Mouse (Mus musculus) lung, adult 18-20 months (tissue): Measurements from ENCODE around the gene Etl4.

Experiments
- DNase-seq, 2 experiments: peaks; one replicate each; pipeline ENCODE4 v3.0.0; 2022; ENCODE audit warnings: mixed read lengths in 2 of 2

Gene Etl4

GRCm38 (mm10) chr2:20774462-20774861 lies 864.9 kb downstream of the Etl4 start:
- DNase-seq = no peak

GRCm38 (mm10) chr2:20776171-20776704 lies 866.7 kb downstream of the Etl4 start:
- DNase-seq = no peak

DNA sequence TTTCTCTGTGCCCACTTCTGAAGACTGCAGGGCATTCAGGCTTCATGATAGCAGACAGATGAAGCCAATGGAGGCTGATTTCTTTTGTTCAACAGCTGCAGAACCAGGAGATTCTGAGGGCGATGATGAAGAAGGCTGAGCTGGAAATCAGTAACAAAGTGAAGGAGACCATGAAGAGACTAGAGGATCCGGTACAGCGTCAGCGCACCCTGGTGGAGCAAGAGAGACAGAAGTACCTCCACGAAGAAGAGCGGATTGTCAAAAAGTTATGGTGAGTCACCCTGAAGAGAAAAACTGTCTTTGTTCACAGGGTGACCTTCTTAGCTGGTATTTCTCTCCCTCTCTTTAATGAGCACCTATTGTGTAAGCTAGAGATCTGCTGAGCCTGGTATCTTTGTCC lies 868.4 kb downstream of the Etl4 start:
- DNase-seq = peak in 1 of 2 experiments; percentile 2

GRCm38 (mm10) chr2:20779484-20780381 lies 870.2 kb downstream of the Etl4 start:
- DNase-seq = peak in 1 of 2 experiments; percentile 46

DNA sequence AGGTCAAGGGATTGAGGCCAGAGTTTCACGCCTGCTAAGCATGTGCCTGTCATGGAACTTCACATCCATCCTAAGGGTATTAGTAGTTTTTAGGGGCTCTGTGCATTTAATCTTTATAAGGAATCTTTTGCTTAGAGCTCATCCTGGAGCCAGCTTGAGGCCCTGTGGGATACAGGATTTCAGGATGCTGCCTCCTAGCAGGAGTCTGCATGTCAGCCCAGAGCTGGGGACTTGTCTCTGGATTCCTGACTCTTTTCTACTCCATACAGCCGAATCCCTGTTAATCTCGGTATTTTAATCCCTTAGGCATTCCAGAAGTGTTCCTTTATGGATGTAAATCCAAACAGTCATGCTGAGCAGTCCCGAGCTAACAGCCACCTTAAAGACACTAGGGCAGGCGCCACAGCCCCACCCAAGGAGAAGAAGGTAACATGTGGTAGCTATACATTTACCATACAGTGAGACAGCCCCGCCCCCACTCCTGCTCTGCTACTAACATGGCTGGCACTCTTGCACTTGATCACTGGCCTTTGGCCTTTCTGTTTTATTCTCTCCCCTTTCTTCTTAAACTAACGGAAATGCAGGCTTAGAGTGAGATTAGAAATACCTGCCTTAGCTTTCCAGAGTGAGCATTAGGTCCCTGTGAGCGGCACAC lies 891.8 kb downstream of the Etl4 start:
- DNase-seq = no peak

DNA sequence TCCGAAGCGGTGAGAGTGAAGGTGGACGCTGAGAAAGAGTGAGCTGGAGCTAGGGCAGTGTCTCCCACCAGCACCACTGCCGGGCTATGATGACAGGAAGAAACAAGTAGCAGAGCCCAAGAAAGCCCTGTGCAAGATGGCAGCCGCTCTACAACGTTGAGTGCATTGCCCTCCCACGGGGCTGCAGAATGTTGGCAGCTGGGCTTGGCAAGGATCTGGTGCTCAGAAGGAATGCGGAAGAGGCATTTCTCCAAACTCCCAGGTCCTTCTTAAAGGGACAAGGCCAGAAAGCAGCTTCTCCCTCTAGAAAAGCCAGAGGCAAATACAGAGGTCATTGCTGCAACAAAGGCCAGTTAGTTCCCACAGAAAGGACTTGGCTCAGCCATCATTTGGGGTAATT lies 901.9 kb downstream of the Etl4 start:
- peak; percentile 19 to 37 for DNase-seq

GRCm38 (mm10) chr2:20813986-20814385 lies 904.4 kb downstream of the Etl4 start:
- no peak for DNase-seq

- DNase-seq = no peak
Measured at GRCm38 (mm10) chr2:20818226-20818625, 908.6 kb downstream of the Etl4 start.

DNA sequence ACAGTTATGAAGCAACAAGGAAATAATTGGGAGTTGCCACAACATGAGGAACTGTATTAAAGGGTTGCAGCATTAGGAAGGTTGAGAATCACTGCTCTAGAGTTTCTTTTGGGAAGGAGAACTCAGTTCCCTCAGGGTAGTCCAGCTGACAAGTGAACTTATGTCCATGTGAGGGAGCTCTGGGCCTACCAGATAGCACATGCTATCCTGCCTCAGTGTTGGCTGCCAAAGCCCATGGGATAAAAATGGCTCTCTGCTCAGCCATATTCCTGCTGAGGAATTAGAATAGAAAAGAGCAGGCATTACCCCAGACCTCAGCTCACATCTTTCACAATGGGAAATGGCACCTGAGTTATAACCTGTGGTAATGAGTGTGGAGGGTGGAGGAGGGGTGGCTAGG lies 916.7 kb downstream of the Etl4 start:
- no peak for DNase-seq

DNA sequence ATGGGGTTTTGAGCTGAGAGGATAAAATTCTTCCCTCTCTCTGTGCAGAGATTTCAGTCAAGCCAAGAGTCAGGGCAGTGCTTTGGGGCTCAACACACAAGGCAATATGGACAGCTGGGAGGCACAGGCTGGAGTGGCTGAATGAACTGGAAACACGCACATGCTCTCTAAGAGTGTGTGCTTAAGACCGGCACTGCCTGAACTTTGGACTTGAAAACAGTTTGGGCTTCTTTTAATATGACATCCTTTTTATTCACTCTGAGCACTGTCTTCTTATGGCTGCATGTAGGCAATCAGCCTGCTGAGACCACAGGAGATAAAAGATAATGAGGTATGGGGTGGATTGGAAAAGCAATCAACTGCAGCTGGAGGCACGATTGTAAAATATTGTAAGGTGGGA lies 921.3 kb downstream of the Etl4 start:
- DNase-seq = no peak

DNA sequence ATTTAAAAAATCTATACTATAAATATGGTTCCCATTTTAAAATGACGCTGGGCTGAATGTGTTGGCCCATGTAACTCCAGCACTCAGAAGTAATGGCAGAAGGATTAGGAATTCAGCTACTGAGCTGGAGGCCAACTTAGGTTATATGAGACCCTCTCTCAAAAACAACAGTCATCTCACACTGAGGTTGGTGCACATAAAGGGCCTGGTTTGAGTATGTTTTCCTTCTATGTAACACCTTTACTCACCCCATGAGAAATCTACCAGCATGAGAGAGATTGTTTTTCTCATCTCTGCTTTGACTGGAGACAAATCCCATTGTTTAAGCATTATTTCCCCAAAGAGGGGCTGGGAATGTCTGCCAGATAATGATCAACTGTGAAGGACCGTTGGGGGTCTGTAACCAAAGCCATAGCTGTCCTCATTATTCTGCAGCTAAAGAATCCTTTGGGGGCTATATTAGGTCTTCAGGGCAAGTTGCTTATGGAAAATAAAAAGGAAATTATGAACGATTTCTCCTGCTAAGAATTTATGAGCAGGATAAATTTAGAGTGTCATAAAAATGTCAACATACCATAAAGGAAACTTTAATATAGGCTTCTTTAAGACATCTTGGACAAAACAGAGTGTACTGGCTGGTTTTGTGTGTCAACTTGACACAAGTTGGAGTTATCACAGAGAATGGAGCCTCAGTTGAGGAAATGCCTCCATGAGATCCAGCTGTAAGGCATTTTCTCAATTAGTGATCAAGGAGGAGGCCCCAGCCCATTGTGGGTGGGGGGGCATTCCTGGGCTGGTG lies 922.2 kb downstream of the Etl4 start:
- DNase-seq = no peak

DNA sequence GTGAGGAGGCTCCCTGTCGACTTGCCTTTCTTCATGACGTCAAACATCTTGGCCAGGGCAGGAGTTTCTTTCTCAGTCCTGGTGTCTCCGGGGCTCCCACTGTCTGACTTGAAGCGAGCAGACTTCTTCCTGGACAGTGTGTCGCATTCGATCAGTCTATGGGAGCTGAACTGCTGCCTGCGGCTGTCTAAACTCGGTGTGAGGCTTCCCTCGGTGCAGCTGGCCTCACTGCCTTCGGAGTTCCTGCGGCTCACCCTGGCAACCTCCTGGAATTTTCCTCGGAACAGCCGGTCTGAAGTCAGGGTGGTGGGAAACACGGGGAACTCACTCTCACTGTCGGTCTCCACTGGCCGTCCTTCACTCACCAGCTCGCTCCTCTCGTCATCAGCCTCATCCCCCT lies 939.8 kb downstream of the Etl4 start:
- no peak for DNase-seq
